Mouse (Mus musculus) lung, postnatal 14 days (tissue): ENCODE data around the gene Syngap1.

Experiments used
- DNase-seq: peaks from one replicate; pipeline ENCODE4 v3.0.0; 2021

The Syngap1 gene

DNA sequence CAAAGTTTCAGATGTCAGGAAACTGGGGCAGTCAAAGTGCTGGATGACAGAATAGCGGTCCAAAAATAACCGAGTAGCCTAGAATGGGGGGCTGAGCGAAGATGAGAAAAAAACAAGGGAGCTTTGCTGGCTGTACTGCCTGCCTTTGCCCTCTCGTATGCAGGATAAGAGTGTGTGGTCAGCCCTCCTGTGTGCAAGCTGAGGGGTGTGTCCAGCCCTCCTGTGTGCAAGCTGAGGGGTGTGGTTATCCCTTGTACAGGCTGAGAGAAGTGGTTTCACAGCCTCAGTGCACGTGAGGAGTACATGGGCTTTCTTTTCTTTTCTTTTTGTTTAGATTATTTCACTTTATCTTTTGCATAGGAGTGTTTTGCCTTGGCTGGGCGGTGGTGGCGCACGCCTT, 54.5 kb downstream of the Syngap1 start:
- DNase-seq: no peak

DNA sequence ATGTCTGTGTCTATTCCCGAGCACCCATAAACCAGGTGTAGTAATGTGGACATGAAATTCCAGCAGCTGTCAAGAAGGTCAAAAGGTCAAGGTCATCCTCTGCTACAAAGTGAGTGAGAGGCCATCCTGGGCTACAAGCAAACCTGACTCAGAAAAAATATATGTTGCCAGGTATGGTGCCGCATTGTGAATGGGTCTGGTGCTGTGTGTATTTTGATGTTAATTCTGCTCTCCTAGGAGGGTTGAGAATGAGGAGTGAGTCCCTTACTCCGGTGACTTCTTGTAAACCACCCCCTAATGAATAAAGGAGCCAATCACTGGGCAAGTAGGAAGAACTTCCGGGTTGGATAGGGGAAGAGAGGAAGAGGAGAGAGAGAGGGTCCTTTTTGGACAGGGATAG, 56.6 kb downstream of the Syngap1 start:
- DNase-seq: no peak

DNA sequence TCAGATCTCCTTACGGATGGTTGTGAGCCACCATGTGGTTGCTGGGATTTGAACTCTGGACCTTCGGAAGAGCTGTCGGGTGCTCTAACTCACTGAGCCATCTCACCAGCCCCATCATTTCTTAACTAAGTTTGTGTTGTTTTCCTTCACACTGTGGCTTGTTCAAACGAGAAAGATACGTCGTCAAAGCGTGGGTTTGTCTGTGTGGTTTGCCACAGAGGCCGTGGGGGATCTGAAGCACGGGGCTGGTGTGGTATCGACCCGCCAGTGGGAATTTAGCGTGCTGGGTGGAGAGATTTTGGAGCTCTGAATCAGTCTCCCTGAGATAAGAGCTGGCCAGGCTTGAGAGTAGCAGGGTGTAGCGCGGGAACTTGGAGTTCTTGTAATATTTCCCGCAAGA, 57.2 kb downstream of the Syngap1 start:
- no peak for DNase-seq

DNA sequence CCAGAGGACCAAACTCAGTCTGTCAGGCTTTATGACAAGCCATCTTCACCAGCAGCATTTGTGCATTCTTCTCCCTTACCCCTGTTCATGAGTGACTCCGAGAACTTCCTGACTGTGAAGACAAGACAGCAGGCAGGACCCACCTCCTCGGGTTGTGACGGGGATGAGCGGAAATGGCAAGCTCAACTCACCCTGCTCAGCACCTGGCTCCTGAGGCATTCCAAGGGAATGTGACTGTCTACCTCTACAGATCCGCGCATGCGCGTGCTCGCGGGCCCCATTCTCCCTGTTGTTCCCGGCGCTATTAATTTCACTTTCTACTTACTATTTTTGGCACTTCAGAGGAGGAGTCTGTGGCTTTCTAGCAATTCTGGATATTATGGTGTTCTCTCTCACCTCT, 58.9 kb downstream of the Syngap1 start:
- no peak for DNase-seq

DNA sequence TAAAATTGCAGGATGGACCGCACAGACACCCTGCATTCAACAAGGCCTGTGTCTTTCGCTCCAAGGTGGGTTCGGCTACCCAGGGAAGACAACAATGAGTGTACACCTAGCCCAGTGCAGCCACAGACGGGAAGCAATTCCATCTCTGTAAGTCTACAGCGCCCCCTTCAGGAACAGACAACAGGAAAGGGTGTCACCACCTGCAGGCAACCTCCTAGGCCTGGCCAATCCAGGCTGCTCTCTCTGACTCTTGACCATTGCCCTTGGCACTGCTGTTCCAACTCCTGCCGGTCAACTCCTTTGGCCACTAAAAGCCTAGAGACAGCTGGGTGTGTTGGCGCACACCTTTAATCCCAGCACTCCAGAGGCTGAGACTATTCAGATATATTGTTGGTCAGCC, 60.1 kb downstream of the Syngap1 start:
- peak; percentile 51 for DNase-seq

DNA sequence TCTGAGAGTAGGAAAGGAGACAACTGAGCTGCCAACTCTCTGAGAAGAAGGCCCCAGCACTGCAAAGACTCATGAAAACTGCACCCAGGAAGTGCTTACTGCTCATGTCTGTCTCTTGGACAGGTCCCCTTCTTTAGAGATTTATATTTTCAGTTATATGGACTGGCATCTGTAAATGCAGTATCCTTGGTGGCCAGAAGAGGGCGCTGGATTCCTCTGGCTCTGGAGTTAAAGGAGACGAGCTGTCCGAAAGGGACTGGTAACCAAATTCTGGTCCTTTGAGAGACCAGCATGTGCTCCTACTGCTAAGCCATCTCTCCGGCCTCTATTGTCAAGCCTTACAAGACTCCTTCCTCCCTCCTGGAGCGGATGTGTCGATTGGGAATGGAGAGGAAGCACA, 60.8 kb downstream of the Syngap1 start:
- peak; percentile 33 for DNase-seq

DNA sequence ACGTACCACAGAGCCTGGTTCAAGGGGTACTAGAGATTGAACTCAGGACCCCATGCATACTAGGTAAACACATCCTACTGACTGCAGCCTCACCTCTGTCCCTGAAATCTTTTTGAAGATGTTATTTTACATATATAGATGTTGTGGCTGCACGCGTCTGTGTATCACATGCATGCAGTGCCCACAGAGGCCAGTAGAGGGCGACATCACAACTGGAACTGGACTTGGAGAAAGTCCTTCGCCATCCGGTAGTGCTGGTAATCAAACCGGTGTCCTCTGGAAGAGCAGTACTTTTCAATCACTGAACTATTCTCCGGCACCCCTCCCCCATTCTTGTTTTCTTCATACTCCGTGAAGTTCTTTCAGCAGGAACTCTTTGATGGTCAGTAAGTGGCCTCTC, 63.4 kb downstream of the Syngap1 start:
- peak; percentile 79 for DNase-seq

DNA sequence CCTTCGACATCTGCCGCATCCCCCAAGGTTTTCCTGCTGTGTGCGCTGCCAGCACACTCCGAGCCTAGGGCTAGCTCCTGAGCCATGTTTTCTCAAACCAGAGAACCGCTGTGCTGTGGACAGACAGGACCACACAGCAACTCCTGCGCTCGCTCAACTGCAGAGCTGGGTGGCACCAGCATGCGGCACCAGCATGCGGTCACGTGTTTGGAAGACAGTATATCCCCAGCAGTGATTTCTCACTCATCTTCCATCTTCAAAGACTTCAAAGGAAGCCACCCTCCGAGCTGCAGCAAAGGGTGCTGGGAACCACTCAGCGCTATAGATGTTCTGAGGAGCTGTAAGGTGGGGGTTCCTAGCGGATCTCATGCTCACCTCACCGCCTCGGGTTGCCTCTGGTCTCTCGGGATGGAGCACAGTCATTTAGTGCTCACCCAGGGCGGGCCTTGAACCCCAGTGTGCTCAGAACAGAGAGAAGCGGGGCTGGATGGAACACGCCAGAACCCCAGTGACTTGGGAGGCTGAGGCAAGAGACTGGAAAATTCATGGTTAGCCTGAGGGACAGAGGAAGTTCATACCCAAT, 63.9 kb downstream of the Syngap1 start:
- DNase-seq: no peak

DNA sequence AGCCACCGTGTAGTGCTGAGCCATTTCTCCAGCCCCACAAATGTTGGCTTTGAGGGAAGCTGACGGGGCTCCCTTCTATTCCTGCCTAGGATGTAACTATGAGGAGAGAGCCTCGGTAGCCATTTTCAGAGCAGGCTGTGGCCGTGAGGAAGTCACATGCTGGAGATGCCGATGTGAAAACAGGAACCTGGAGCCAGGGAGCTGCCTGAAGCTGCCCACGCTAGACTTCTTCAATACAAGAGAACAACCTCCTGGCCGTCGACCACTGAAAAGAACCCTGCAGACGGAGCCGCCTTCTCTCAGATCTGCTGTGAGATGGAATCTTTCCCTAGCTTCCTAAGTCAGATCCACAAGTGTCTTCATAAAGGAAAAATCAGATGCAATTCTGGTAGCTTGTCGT, 64.6 kb downstream of the Syngap1 start:
- no peak for DNase-seq

DNA sequence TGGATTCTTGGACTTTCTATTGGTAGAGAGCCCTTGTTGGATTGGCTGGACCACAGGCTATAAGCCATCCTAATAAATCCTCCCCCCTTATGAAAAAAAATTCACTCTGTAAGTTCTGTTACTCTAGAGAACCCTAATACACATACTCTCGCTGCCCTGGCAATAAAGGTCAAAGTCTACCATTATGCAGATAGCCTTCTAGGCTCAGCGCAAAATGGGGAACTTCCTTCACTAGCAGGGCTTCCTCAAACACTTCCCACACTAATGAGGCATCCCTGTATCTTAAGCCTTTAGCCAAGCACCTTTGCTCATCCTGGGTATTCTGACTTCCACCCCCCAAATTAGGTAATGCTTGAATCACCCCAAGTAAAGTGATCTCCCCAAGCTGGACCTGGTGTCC, 67.2 kb downstream of the Syngap1 start:
- no peak for DNase-seq

DNA sequence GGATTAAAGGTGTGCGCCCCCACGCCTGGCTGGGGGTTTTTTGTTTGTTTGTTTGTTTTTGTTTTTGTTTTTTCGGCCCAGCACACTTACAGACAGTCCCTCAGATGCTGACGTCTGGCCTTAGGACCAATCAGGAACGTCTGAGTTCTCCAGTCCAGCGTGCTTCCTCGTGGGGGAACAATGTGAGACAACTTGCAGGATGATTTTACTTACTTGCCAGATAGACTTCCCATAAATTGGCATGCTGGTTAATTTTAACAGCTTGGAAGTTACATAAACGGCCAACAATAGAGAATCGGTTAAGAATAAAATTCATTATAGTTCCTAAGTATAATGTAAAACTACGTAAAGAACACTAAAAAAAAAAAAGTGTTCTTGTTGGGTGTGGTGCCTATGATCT, 70.1 kb downstream of the Syngap1 start:
- DNase-seq: no peak

DNA sequence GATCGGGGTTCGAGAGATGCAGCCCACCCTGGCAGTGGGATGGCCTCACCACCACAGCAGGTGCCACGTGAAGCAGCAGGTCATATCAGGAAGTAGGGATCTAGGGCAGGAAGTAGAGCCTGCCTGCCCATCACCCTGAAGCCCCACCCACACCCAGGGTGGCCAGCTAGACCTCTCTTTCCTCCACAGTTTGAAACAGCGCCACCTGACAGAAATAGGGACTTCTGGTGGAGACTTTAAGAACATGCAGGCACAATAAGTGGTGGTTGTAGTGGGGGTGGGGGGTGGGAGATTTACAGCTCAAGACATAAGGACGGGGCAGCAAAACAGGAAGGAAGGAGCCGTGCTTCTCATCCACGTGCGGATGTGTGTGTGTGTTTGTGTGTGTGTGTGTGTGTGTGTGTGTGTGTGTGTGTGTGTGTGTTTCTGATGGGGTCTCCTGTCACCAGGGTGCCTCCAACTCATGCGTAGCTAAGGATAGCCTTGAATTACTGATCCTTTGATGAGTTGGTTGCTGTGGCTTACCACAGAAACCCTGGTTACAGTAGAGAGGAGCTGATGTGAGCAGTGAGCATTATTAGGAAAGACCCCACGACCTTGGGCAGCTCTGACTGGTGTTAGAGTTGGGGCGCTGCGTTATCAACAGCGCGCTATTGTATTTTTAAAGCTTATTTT, 71.1 kb downstream of the Syngap1 start:
- peak; percentile 27 for DNase-seq

DNA sequence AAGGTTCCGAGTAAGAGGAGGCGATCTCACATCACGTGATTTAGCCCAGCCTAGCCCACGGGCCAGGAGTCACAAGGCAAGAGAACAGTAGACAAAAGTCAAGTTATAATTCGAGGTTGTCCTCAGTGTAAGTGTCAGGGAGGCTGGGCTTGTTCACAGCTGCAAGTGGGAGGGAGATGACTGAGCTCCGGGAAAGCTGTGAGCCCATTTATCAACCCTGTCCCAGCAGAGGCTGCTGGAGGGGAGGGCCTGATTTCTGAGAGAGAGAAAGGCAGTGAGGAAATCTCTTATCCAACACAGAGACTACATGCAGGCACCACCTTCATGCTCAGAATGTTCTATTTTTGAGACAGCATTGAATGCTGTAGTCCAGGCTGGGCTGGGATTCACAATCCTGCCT, 71.9 kb downstream of the Syngap1 start:
- DNase-seq: no peak

DNA sequence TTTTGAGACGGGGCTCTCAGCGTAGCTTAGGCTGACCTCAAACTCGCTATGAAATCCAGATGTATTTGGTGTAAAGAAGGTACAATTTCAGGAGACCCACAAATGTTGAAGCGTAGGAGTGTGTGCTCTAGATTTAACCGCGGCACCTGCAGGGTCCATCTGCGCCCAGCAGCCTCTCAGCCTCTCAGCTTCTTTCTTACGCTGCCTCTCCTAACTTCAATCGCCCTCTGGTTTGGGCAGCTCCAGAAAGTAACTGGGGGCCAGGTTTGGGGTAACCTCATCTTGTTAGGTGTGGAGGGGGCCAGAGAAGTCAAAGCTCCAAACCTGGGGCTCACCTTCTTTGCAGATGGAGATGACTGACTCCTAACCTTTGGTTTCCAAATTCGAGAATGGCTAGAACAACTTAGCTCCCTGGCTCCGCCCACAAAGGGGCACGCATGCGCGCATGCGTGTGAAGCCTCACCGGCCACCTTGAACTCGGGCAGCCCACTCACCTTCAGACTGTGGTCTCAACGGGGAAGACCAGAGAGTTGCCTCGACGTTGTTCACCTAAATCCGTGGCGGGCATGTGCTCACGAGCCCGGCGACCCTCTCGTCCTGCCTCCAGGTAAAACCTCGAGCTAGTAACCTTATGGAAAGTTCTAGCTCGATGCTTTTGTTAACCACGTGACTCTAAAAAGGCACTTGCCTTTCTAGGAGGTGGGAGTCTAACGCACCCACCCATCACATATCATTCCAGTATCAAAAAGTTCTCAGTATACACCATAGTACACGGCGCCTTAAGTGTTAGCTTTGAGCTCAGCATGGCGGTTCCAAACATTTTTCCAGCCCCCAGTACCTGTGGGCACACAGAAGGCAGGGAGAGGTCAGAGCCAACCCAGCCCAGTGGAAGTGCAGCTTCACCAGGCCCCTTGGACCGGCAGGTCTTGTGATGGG, 76.8 kb downstream of the Syngap1 start:
- DNase-seq: peak; percentile 90

DNA sequence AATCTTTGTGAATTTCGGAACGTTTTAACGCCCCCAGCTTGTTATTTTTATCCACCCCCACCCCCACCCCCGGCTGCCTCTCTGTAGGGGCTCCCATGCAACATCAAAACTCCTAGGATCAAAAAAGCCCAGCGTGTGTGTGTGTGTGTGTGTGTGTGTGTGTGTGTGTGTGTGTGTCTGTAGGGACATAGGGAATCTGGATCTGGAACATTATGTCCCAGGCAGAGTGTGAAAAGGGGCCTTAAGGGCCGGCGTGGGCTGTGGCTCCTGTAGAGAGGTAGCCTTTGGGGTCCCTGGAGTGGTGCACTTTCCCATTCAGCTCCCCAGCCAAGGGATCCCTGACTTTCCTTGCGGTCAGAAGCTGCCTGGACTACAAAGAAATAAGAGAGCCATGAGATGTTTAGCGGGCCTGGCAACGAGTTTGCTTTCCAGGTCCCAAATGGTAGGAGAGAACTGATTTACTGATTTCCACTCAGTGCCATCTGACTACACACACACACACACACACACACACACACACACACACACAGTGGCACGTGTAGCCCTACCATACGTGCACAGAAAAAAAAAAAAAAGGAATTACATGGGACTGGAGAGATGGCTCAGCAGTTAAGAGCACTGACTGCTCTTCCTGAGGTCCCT, 77.6 kb downstream of the Syngap1 start:
- DNase-seq: no peak

DNA sequence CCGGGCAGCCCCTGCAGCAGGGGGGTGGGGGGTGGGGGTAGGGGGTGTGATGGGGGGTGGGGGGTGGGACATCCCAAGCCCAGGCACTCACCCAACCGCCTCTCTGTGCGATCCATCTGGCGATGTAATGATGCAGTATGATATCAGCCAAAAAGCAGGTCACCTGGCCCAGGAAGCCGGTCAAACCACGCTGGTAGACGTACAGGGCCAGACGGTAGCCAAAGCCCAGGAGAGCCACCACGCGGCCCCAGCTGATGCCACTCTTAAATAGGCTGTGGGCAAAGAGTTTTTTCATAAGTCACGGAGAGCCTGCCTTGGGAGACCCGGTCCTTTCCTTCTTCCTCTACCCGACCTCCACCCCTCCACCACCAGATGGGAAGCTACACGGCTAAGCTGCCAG, 80.0 kb downstream of the Syngap1 start:
- no peak for DNase-seq

DNA sequence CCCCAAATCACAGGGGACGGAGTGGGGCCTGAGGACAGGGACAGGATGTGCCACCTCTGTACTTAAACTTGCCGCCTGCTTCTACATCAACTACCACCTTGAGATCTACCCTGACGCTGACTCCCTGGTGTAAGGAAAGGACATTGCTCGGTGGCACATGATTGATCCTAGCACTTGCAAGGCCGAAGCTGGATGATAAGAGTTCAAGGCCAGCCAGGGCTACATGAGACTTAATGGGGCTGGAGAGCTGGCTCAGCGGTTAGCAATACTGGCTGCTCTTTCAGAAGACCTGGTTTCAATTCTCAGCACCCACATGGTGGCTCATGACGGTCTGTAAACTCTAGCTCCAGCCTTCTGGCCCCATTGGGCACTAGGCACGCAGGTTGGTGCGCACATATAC, 80.7 kb downstream of the Syngap1 start:
- no peak for DNase-seq
